ENCODE assay signal across 7 mouse cellular contexts in the genomic region with DNA sequence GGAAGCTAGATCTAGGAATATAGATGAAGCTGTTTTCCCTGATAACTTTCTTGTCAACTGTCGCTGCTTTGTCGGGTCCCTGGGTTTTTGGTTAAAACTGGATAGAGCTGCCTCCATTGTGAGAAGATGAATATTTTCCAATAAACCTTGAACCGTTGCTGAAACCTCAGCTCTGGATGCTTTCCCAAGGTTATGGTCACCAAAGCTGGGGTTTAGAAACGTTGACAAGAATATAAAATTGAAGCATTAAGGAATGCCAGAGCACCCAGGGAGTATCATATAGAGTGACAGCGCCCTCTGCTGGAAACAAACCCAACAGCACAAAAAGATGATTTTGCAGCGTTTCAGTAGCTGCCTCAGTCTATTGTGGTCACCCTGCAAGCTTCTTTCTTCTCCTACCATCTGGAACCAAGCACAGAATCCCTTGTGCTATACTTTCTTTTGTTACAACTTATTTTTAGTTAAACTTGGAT.
DNase-seq lines count a peak whose midpoint lies in the region; ATAC-seq and TF ChIP-seq lines count a peak whose summit lies in the region.

No protein-coding gene starts in this region.

- no peak for TF ChIP-seq POLR2A in cortical plate, adult 2 months (IDR thresholded peaks at IDR 0.05; ENCODE audit: extremely low read depth, insufficient read depth, low read length)

- H3K27me3 ChIP-seq in E14TG2a.4 (ENCODE audit: insufficient read depth, low read length), result no peaks in the 10 kb centered on the region
- H3K27me3 ChIP-seq in hindbrain, embryonic 11.5 days (ENCODE audit: control insufficient read depth, insufficient read depth, low read length), result no peaks in the 10 kb centered on the region
- no peaks in the 10 kb centered on the region for H3K27me3 ChIP-seq in neural tube, embryonic 11.5 days (ENCODE audit: control insufficient read depth, insufficient read depth, low read length)

- no peak overlapping the region for H3K27ac ChIP-seq in cortical plate, adult 2 months (ENCODE audit: insufficient read depth, low read length)
- H3K27ac ChIP-seq in hindbrain, embryonic 11.5 days (ENCODE audit: low read depth, low read length), result no peak overlapping the region
- no peak overlapping the region for H3K27ac ChIP-seq in neural tube, embryonic 11.5 days (ENCODE audit: low read depth, low read length)

- H3K9me3 ChIP-seq in E14TG2a.4 (ENCODE audit: low read length), result no peaks in the 10 kb centered on the region
- H3K9me3 ChIP-seq in hindbrain, embryonic 11.5 days (ENCODE audit: control insufficient read depth, low read length), result no peaks in the 10 kb centered on the region
- no peaks in the 10 kb centered on the region for H3K9me3 ChIP-seq in neural tube, embryonic 11.5 days (ENCODE audit: control insufficient read depth, low read length)

- WGBS in hindbrain, embryonic 11.5 days, result 56% methylated on average over 6 of the region's 6 CpGs
- WGBS in neural tube, embryonic 11.5 days, result 51% methylated on average over 6 of the region's 6 CpGs

- TF ChIP-seq CTCF in E14TG2a.4 (conservative IDR thresholded peaks at IDR 0.05; ENCODE audit: low read length), result peak; percentile 55
- peak; percentile 75 for TF ChIP-seq CTCF in cortical plate, adult 2 months (IDR thresholded peaks at IDR 0.05; ENCODE audit: extremely low read depth, insufficient read depth, low read length)

- no peaks in the 10 kb centered on the region for H3K36me3 ChIP-seq in E14TG2a.4 (ENCODE audit: insufficient read depth, low read length)
- no peaks in the 10 kb centered on the region for H3K36me3 ChIP-seq in hindbrain, embryonic 11.5 days (ENCODE audit: control insufficient read depth, insufficient read depth, low read length)
- H3K36me3 ChIP-seq in neural tube, embryonic 11.5 days (ENCODE audit: control insufficient read depth, insufficient read depth, low read length), result no peaks in the 10 kb centered on the region

- ATAC-seq in hindbrain, embryonic 11.5 days (ENCODE audit: low FRiP score), result no peak
- no peak for ATAC-seq in neural tube, embryonic 11.5 days (ENCODE audit: insufficient read depth, low FRiP score, low TSS enrichment)

- DNase-seq in Muller cell, postnatal 12 days (ENCODE audit: inconsistent ontology term), result peak; percentile 9
- peak; percentile 62 for DNase-seq in hindbrain, embryonic 11.5 days (ENCODE audit: low spot score)
- peak; percentile 11 for DNase-seq in left cerebral cortex, adult 11 months (ENCODE audit: low spot score)
- DNase-seq in neural tube, embryonic 11.5 days (ENCODE audit: low spot score), result peak; percentile 40
- no peak for DNase-seq in natural killer cell, adult 2 months (ENCODE audit: low spot score in 2 of 2)

- no peak overlapping the region for H3K4me3 ChIP-seq in E14TG2a.4 (replicated peaks; ENCODE audit: low read length)
- H3K4me3 ChIP-seq in cortical plate, adult 2 months (ENCODE audit: insufficient read depth, low read length), result no peak overlapping the region
- no peak overlapping the region for H3K4me3 ChIP-seq in hindbrain, embryonic 11.5 days (ENCODE audit: low read depth, low read length)
- H3K4me3 ChIP-seq in neural tube, embryonic 11.5 days (ENCODE audit: low read depth, low read length), result no peak overlapping the region

- H3K4me1 ChIP-seq in E14TG2a.4 (replicated peaks; ENCODE audit: low read depth, low read length), result no peaks in the 10 kb centered on the region
- no peaks in the 10 kb centered on the region for H3K4me1 ChIP-seq in cortical plate, adult 2 months (ENCODE audit: control insufficient read depth, insufficient read depth, low read length)
- no peaks in the 10 kb centered on the region for H3K4me1 ChIP-seq in hindbrain, embryonic 11.5 days (replicated peaks; ENCODE audit: control insufficient read depth, insufficient read depth, low read length)
- H3K4me1 ChIP-seq in neural tube, embryonic 11.5 days (ENCODE audit: control insufficient read depth, insufficient read depth, low read length), result no peaks in the 10 kb centered on the region

- H3K9ac ChIP-seq in hindbrain, embryonic 11.5 days (ENCODE audit: low read depth, low read length), result no peak overlapping the region
- H3K9ac ChIP-seq in neural tube, embryonic 11.5 days (ENCODE audit: low read length), result no peak overlapping the region

- H3K4me2 ChIP-seq in hindbrain, embryonic 11.5 days (replicated peaks; ENCODE audit: low read depth, low read length), result no peak overlapping the region
- no peak overlapping the region for H3K4me2 ChIP-seq in neural tube, embryonic 11.5 days (ENCODE audit: low read depth)

Comparison
In these comparisons a context has a peak if more than half of its experiments do, and no peak if none do; other contexts are left out.
1. DNase-seq: peak in Muller cell, postnatal 12 days (single experiment), hindbrain, embryonic 11.5 days (single experiment), left cerebral cortex, adult 11 months (single experiment) and neural tube, embryonic 11.5 days (single experiment); none in natural killer cell, adult 2 months (0 of 2).